In the genomic region with DNA sequence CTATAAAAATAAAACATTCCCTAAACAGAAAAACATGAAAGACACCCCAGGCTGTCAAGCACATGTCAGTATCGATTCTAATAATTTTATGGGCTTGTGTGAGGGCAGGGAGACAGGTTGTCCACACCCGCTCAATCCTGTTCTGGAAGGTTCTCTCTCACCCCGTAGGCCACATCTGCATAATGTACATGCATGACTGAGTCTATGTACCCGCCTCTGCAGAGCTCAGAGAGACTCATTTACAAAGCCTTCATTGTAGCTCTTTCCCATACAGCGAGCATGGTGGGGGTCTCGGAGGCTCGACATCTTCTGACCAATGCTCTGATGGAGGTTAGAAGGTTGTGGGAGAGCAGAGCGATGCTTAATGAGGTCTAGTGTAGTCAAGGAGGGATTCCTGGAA, we compare ENCODE assay signal across 23 mouse cellular contexts.
A peak's percentile ranks its signal among the peaks of the same experiment; 100 is the strongest.
DNase-seq lines count a peak whose midpoint lies in the region; ATAC-seq and TF ChIP-seq lines count a peak whose summit lies in the region.
"Had no signal": no experiment of that assay in that cellular context is flagged by ENCODE, and none has a peak within 500 bp of the region (broad histone marks: within the 10 kb centered on the region; RNA-seq: fewer than 3 reads in every experiment).

No protein-coding gene starts in this region.

- H3K4me2 ChIP-seq in forebrain, embryonic 12.5 days: no peak overlapping the region
- H3K4me2 ChIP-seq in forebrain, embryonic 13.5 days: no peak overlapping the region
- H3K4me2 ChIP-seq in forebrain, embryonic 16.5 days (ENCODE audit: low read length): no peak overlapping the region
- H3K4me2 ChIP-seq in kidney, postnatal 0 days (ENCODE audit: low read length): no peak overlapping the region
- H3K4me2 ChIP-seq in intestine, embryonic 16.5 days (ENCODE audit: low read depth, low read length): no peak overlapping the region
- H3K4me2 ChIP-seq: embryonic facial prominence, embryonic 15.5 days; heart, embryonic 13.5 days; midbrain, embryonic 15.5 days had no signal

- H3K27ac ChIP-seq in forebrain, embryonic 12.5 days: peak overlapping the region; percentile 56
- H3K27ac ChIP-seq in forebrain, embryonic 13.5 days: no peak overlapping the region
- H3K27ac ChIP-seq in forebrain, embryonic 16.5 days (ENCODE audit: low read length): no peak overlapping the region
- peak overlapping the region; percentile 70 for H3K27ac ChIP-seq in kidney, postnatal 0 days
- H3K27ac ChIP-seq in intestine, embryonic 16.5 days (ENCODE audit: low read length): no peak overlapping the region
- H3K27ac ChIP-seq: embryonic facial prominence, embryonic 15.5 days; heart, embryonic 13.5 days; layer of hippocampus, adult 2 months; left cerebral cortex, adult 2 months; limb, embryonic 10.5 days; midbrain, embryonic 15.5 days had no signal

- no peaks in the 10 kb centered on the region for H3K9me3 ChIP-seq in forebrain, embryonic 12.5 days
- no peaks in the 10 kb centered on the region for H3K9me3 ChIP-seq in forebrain, embryonic 13.5 days (replicated peaks)
- no peaks in the 10 kb centered on the region for H3K9me3 ChIP-seq in forebrain, embryonic 16.5 days (ENCODE audit: control insufficient read depth, low read length)
- H3K9me3 ChIP-seq in kidney, postnatal 0 days (replicated peaks; ENCODE audit: low read length): no peaks in the 10 kb centered on the region
- H3K9me3 ChIP-seq in intestine, embryonic 16.5 days (ENCODE audit: control insufficient read depth, low read length): no peaks in the 10 kb centered on the region
- H3K9me3 ChIP-seq: embryonic facial prominence, embryonic 15.5 days; heart, embryonic 13.5 days; limb, embryonic 10.5 days; megakaryocyte, embryonic 14.5 days; midbrain, embryonic 15.5 days had no signal

- H3K9ac ChIP-seq in forebrain, embryonic 12.5 days: no peak overlapping the region
- H3K9ac ChIP-seq in forebrain, embryonic 13.5 days: no peak overlapping the region
- no peak overlapping the region for H3K9ac ChIP-seq in forebrain, embryonic 16.5 days (replicated peaks; ENCODE audit: low read depth, low read length)
- no peak overlapping the region for H3K9ac ChIP-seq in kidney, postnatal 0 days (ENCODE audit: low read depth, low read length)
- no peak overlapping the region for H3K9ac ChIP-seq in intestine, embryonic 16.5 days (ENCODE audit: low read depth, low read length)
- H3K9ac ChIP-seq: embryonic facial prominence, embryonic 15.5 days; heart, embryonic 13.5 days; midbrain, embryonic 15.5 days had no signal

- H3K4me3 ChIP-seq in forebrain, embryonic 12.5 days (replicated peaks): no peak overlapping the region
- no peak overlapping the region for H3K4me3 ChIP-seq in forebrain, embryonic 13.5 days
- H3K4me3 ChIP-seq in forebrain, embryonic 16.5 days (replicated peaks; ENCODE audit: low read length): no peak overlapping the region
- no peak overlapping the region for H3K4me3 ChIP-seq in kidney, postnatal 0 days (replicated peaks; ENCODE audit: low read depth, low read length)
- no peak overlapping the region for H3K4me3 ChIP-seq in intestine, embryonic 16.5 days (ENCODE audit: low read length)
- H3K4me3 ChIP-seq: embryonic facial prominence, embryonic 15.5 days; heart, embryonic 13.5 days; layer of hippocampus, adult 2 months; left cerebral cortex, adult 2 months; limb, embryonic 10.5 days; megakaryocyte, embryonic 14.5 days; midbrain, embryonic 15.5 days had no signal

- 34% methylated on average over 8 of the region's 8 CpGs for WGBS in forebrain, embryonic 12.5 days
- WGBS in forebrain, embryonic 13.5 days: 33% methylated on average over 8 of the region's 8 CpGs
- 22% methylated on average over 8 of the region's 8 CpGs for WGBS in forebrain, embryonic 16.5 days
- WGBS in kidney, postnatal 0 days: 54% methylated on average over 8 of the region's 8 CpGs
- 85% methylated on average over 8 of the region's 8 CpGs for WGBS in intestine, embryonic 16.5 days

- peaks cover 49% of the 10 kb centered on the region for H3K4me1 ChIP-seq in forebrain, embryonic 12.5 days
- H3K4me1 ChIP-seq in forebrain, embryonic 13.5 days: peaks cover 48% of the 10 kb centered on the region
- peaks cover 21% of the 10 kb centered on the region for H3K4me1 ChIP-seq in forebrain, embryonic 16.5 days (replicated peaks; ENCODE audit: control insufficient read depth, insufficient read depth, low read length)
- H3K4me1 ChIP-seq in kidney, postnatal 0 days (replicated peaks; ENCODE audit: insufficient read depth, low read length): peaks cover 10% of the 10 kb centered on the region
- peaks cover 29% of the 10 kb centered on the region for H3K4me1 ChIP-seq in intestine, embryonic 16.5 days (ENCODE audit: control insufficient read depth, insufficient read depth, low read length)

- no peak for ATAC-seq in forebrain, embryonic 12.5 days (ENCODE audit: low FRiP score)
- no peak; the same call in 1 of the 2 replicates for ATAC-seq in forebrain, embryonic 13.5 days
- ATAC-seq in forebrain, embryonic 16.5 days: peak; percentile 41; the same call in 1 of the 2 replicates
- ATAC-seq in kidney, postnatal 0 days (replicated peaks; ENCODE audit: low FRiP score, low read depth): 0 out of 2 replicates have a peak, but pooled peaks have one; percentile 63
- ATAC-seq in intestine, embryonic 16.5 days: no peak
- ATAC-seq: midbrain, embryonic 15.5 days had no signal

- peaks cover 14% of the 10 kb centered on the region; the same call in 1 of the 2 replicates for H3K36me3 ChIP-seq in forebrain, embryonic 12.5 days (replicated peaks)
- H3K36me3 ChIP-seq in forebrain, embryonic 13.5 days (ENCODE audit: poor library complexity, severe bottlenecking): peaks cover 13% of the 10 kb centered on the region; the same call in 1 of the 2 replicates
- H3K36me3 ChIP-seq in forebrain, embryonic 16.5 days (ENCODE audit: control insufficient read depth, insufficient read depth): no peaks in the 10 kb centered on the region
- no peaks in the 10 kb centered on the region for H3K36me3 ChIP-seq in kidney, postnatal 0 days (ENCODE audit: insufficient read depth, low read length)
- no peaks in the 10 kb centered on the region for H3K36me3 ChIP-seq in intestine, embryonic 16.5 days (ENCODE audit: control insufficient read depth, insufficient read depth, low read length)
- H3K36me3 ChIP-seq: embryonic facial prominence, embryonic 15.5 days; heart, embryonic 13.5 days; midbrain, embryonic 15.5 days had no signal

- no peaks in the 10 kb centered on the region for H3K27me3 ChIP-seq in forebrain, embryonic 12.5 days
- no peaks in the 10 kb centered on the region for H3K27me3 ChIP-seq in forebrain, embryonic 13.5 days
- no peaks in the 10 kb centered on the region for H3K27me3 ChIP-seq in forebrain, embryonic 16.5 days (replicated peaks; ENCODE audit: control insufficient read depth, insufficient read depth, low read length)
- H3K27me3 ChIP-seq in kidney, postnatal 0 days (ENCODE audit: insufficient read depth, low read length): no peaks in the 10 kb centered on the region
- H3K27me3 ChIP-seq in intestine, embryonic 16.5 days (replicated peaks; ENCODE audit: control insufficient read depth, insufficient read depth, low read length): no peaks in the 10 kb centered on the region
- H3K27me3 ChIP-seq: embryonic facial prominence, embryonic 15.5 days; midbrain, embryonic 15.5 days had no signal

- DNase-seq in A20 (ENCODE audit: low read depth, low spot score): peak; percentile 41
- peak; percentile 44 for DNase-seq in kidney, postnatal 0 days (ENCODE audit: low spot score)
- DNase-seq in cerebellum, postnatal 36 days: no peak
- DNase-seq in layer of hippocampus, postnatal 14 days (ENCODE audit: low spot score in 2 of 2): no peak
- DNase-seq: adrenal gland, postnatal 36 days; cerebellum, adult 18-20 months; cerebellum, postnatal 25 days; heart, adult 11 months; heart, postnatal 36 days; lung, adult 18-20 months; lung, postnatal 14 days; right cerebral cortex, postnatal 4 days had no signal

- TF ChIP-seq CTCF in kidney, postnatal 0 days (IDR thresholded peaks at IDR 0.05; ENCODE audit: low read depth): no peak

Comparison
In these comparisons a context has a peak if more than half of its experiments do, and no peak if none do; other contexts are left out.
1. ATAC-seq: peak in forebrain, embryonic 16.5 days (single experiment) and kidney, postnatal 0 days (single experiment); none in forebrain, embryonic 12.5 days (single experiment), forebrain, embryonic 13.5 days (single experiment) and intestine, embryonic 16.5 days (single experiment).
2. H3K27ac ChIP-seq: peak in forebrain, embryonic 12.5 days (single experiment) and kidney, postnatal 0 days (single experiment); none in forebrain, embryonic 13.5 days (single experiment), forebrain, embryonic 16.5 days (single experiment) and intestine, embryonic 16.5 days (single experiment).
3. DNase-seq: peak in A20 (single experiment) and kidney, postnatal 0 days (single experiment); none in cerebellum, postnatal 36 days (0 of 2) and layer of hippocampus, postnatal 14 days (0 of 2).